Mouse (Mus musculus) erythroblast, embryonic 14.5 days (primary cell): ENCODE data around the gene Dnaja2. TPM values are rescaled to one million over a fixed set of nuclear protein-coding genes. Genes with fewer than 3 reads are reported as not detected.

Experiments used
- H3K27me3 ChIP-seq: 2 replicates; pipeline ENCODE4 v1.6.1; 2012; ENCODE audit warnings: inconsistent platforms; ENCODE audit not compliant: control insufficient read depth
- H3K36me3 ChIP-seq: 2 replicates; pipeline ENCODE4 v1.6.1; 2012; ENCODE audit warnings: mild to moderate bottlenecking, inconsistent platforms; ENCODE audit not compliant: control insufficient read depth
- H3K4me1 ChIP-seq: 2 replicates; pipeline ENCODE4 v1.6.1; 2012; ENCODE audit warnings: inconsistent platforms; ENCODE audit not compliant: control insufficient read depth
- H3K4me3 ChIP-seq: replicated peaks from 2 replicates; pipeline ENCODE3; 2012; ENCODE audit warnings: moderate library complexity, mild to moderate bottlenecking, inconsistent platforms
- H3K9me3 ChIP-seq: 2 replicates; pipeline ENCODE4 v1.6.1; 2012; ENCODE audit warnings: low read length, inconsistent platforms, mixed read lengths; ENCODE audit not compliant: control insufficient read depth
- GATA1 ChIP-seq: IDR thresholded peaks from 2 replicates; pipeline ENCODE4 v1.6.1; 2012; ENCODE audit warnings: low read length, inconsistent platforms, mixed read lengths
- TAL1 ChIP-seq: IDR thresholded peaks from 3 replicates; pipeline ENCODE4 v1.6.1; 2012; ENCODE audit warnings: low read length, inconsistent platforms, mixed read lengths
- polyA plus RNA-seq: library from polyadenylated mRNA; stranded (reverse); fragments of >175 nt; gene quantifications from 2 replicates; pipeline ENCODE4 v1.2.3, GENCODE M21; 2012

Gene Dnaja2
- polyA plus RNA-seq, 1 experiment, result 4.2 TPM

GRCm38 (mm10) chr8:85531471-85531870, 23.7 kb downstream of the Dnaja2 start:
- TF ChIP-seq TAL1, result no peak
- TF ChIP-seq GATA1, result no peak
- no peaks in the 10 kb centered on the region for H3K9me3 ChIP-seq
- H3K27me3 ChIP-seq, result no peaks in the 10 kb centered on the region
- peaks cover 8% of the 10 kb centered on the region for H3K4me1 ChIP-seq
- H3K4me3 ChIP-seq, result no peak overlapping the region
- peaks cover 36% of the 10 kb centered on the region for H3K36me3 ChIP-seq

GRCm38 (mm10) chr8:85530717-85531116, 24.4 kb downstream of the Dnaja2 start:
- Histone ChIP-seq H3K9me3 (no peaks in the 10 kb centered on the region), H3K27me3 (no peaks in the 10 kb centered on the region), H3K36me3 (peaks cover 29% of the 10 kb centered on the region), H3K4me3 (no peak overlapping the region), H3K4me1 (peaks cover 8% of the 10 kb centered on the region)
- no peak for TF ChIP-seq TAL1
- TF ChIP-seq GATA1, result no peak

DNA sequence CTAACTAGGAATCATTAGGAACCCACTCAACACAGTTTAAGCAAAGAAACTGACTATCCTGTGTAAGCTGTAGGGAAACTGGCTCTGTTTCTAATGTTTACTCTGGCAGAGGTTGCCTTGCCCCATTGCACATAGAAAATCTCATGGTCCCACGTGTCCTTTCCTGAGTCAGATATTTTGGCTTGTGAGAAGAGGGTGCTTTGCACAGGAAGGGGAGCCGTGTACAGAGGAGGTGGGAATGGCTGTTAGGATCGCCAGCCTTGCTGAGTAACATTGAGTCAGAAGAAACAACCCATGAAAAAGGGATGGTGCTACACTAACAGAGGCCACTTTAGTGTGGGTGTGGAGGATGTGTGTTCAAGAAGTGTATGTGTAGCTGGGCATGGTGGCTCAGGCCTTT, 26.2 kb downstream of the Dnaja2 start:
- TF ChIP-seq GATA1, result no peak
- no peak for TF ChIP-seq TAL1

DNA sequence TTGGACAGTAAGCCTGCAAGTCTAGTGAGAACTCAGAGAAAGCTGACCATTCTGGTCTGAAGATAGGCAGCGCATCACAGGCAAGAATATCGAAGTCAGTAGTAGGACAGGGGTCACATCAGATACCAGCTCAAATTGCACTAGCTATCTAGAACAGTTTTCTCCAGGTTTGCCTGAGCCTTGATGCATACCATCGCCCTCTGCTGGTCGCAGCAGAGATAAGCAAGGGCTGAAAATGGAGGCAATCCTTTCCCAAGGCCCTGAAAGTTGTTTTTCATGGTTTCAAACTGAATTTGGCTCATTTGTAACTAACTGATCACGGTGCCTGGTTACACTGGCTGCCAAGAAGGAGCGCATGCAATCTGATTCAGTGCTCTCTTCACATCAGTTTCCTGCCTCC, 29.0 kb downstream of the Dnaja2 start:
- TF ChIP-seq GATA1, result no peak
- TF ChIP-seq TAL1, result no peak
- no peaks in the 10 kb centered on the region for H3K9me3 ChIP-seq
- H3K27me3 ChIP-seq, result no peaks in the 10 kb centered on the region
- H3K36me3 ChIP-seq, result no peaks in the 10 kb centered on the region; the same call in 1 of the 2 replicates
- H3K4me3 ChIP-seq, result no peak overlapping the region
- H3K4me1 ChIP-seq, result no peaks in the 10 kb centered on the region

More for the DNA sequence above, 26.2 kb downstream of the Dnaja2 start:
- Histone ChIP-seq H3K36me3 (peaks cover 12% of the 10 kb centered on the region), H3K9me3 (no peaks in the 10 kb centered on the region), H3K4me3 (no peak overlapping the region), H3K4me1 (peaks cover 8% of the 10 kb centered on the region), H3K27me3 (no peaks in the 10 kb centered on the region)

- no peak overlapping the region for H3K4me3 ChIP-seq
- peaks cover 4% of the 10 kb centered on the region; the same call in 1 of the 2 replicates for H3K36me3 ChIP-seq
- no peaks in the 10 kb centered on the region for H3K27me3 ChIP-seq
- no peaks in the 10 kb centered on the region for H3K4me1 ChIP-seq
- TF ChIP-seq TAL1 (no peak), GATA1 (no peak)
- no peaks in the 10 kb centered on the region for H3K9me3 ChIP-seq
These were observed 31.1 kb downstream of the Dnaja2 start for GRCm38 (mm10) chr8:85524086-85524485.

GRCm38 (mm10) chr8:85521332-85521731, 33.8 kb downstream of the Dnaja2 start:
- Histone ChIP-seq H3K4me1 (no peaks in the 10 kb centered on the region), H3K4me3 (no peak overlapping the region), H3K36me3 (peaks cover 7% of the 10 kb centered on the region; the same call in 1 of the 2 replicates), H3K9me3 (no peaks in the 10 kb centered on the region), H3K27me3 (no peaks in the 10 kb centered on the region)
- TF ChIP-seq GATA1, result no peak
- no peak for TF ChIP-seq TAL1

GRCm38 (mm10) chr8:85520586-85520985, 34.6 kb downstream of the Dnaja2 start:
- TF ChIP-seq GATA1, result no peak
- H3K27me3 ChIP-seq, result no peaks in the 10 kb centered on the region
- no peaks in the 10 kb centered on the region for H3K4me1 ChIP-seq
- H3K36me3 ChIP-seq, result peaks cover 7% of the 10 kb centered on the region; the same call in 1 of the 2 replicates
- H3K4me3 ChIP-seq, result no peak overlapping the region
- H3K9me3 ChIP-seq, result no peaks in the 10 kb centered on the region

GRCm38 (mm10) chr8:85517956-85518355, 37.2 kb downstream of the Dnaja2 start:
- Histone ChIP-seq H3K27me3 (no peaks in the 10 kb centered on the region), H3K9me3 (no peaks in the 10 kb centered on the region), H3K4me3 (no peak overlapping the region), H3K4me1 (no peaks in the 10 kb centered on the region), H3K36me3 (peaks cover 7% of the 10 kb centered on the region; the same call in 1 of the 2 replicates)
- TF ChIP-seq TAL1 (no peak), GATA1 (no peak)

GRCm38 (mm10) chr8:85517336-85517735, 37.8 kb downstream of the Dnaja2 start:
- Histone ChIP-seq H3K27me3 (no peaks in the 10 kb centered on the region), H3K4me1 (no peaks in the 10 kb centered on the region), H3K36me3 (peaks cover 7% of the 10 kb centered on the region; the same call in 1 of the 2 replicates), H3K4me3 (no peak overlapping the region), H3K9me3 (no peaks in the 10 kb centered on the region)
- TF ChIP-seq TAL1, result no peak
- no peak for TF ChIP-seq GATA1

GRCm38 (mm10) chr8:85515391-85515790, 39.8 kb downstream of the Dnaja2 start:
- Histone ChIP-seq H3K4me3 (no peak overlapping the region), H3K36me3 (peaks cover 7% of the 10 kb centered on the region; the same call in 1 of the 2 replicates), H3K27me3 (no peaks in the 10 kb centered on the region), H3K9me3 (no peaks in the 10 kb centered on the region), H3K4me1 (no peaks in the 10 kb centered on the region)
- TF ChIP-seq GATA1, result no peak
- TF ChIP-seq TAL1, result no peak
